In the genomic region with DNA sequence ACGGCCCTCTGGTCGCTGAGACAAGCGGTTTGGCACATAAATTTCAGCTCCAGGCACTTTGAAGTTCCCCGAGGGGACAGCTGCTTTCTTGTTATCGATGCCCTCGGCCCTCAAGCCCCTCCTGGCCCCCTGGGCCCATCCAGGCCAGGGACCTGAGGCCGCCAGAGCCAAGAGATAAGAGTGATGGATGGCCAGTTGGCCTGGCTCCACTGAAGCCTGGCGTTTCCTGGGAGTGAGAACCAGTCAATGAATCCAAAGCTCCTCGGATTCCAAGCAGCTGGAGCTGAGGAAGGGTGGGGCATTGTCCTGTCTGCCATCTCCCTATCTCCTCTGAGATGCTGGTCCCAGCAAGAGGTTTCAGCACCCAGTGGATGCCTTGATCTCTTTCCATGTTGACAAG, we compare ENCODE assay signal across 32 mouse cellular contexts.
DNase-seq lines count a peak whose midpoint lies in the region; ATAC-seq lines count a peak whose summit lies in the region.
"Had no signal": no experiment of that assay in that cellular context is flagged by ENCODE, and none has a peak within 500 bp of the region (broad histone marks: within the 10 kb centered on the region; RNA-seq: fewer than 3 reads in every experiment).

No protein-coding gene starts in this region.

- H3K4me3 ChIP-seq in kidney, embryonic 16.5 days (ENCODE audit: low read length), result no peak overlapping the region
- H3K4me3 ChIP-seq: embryonic facial prominence, embryonic 12.5 days; forebrain, embryonic 15.5 days; hindbrain, embryonic 10.5 days; hindbrain, embryonic 15.5 days; limb, embryonic 12.5 days; liver, embryonic 15.5 days; lung, embryonic 15.5 days; megakaryocyte, embryonic 14.5 days; midbrain, embryonic 13.5 days; neural tube, embryonic 13.5 days had no signal

- DNase-seq in heart, adult 11 months, result peak; percentile 81
- DNase-seq in heart, postnatal 14 days, result no peak
- DNase-seq in kidney, postnatal 4 days, result no peak
- DNase-seq in adrenal gland, postnatal 14 days, result peak; percentile 51
- no peak for DNase-seq in urinary bladder, adult 2 months (ENCODE audit: low spot score)
- no peak for DNase-seq in left cerebral cortex, postnatal 10 days (ENCODE audit: extremely low spot score in 1 of 2, low spot score in 2 of 2)
- DNase-seq: cerebellum, adult 8-10 months; cerebellum, postnatal 25 days; embryo, embryonic 11 days; gastrocnemius, postnatal 25 days; heart, adult 18-20 months; kidney, adult 18-20 months; layer of hippocampus, adult 9-11 months; lung, postnatal 4 days; right cerebral cortex, postnatal 4 days; thymus, adult 18-20 months; thymus, postnatal 25 days had no signal

- intact Hi-C loops in heart, postnatal 14 days (cut with DNase I), result no loop called here
- intact Hi-C loops in left cerebral cortex, postnatal 10 days (cut with DNase I), result no loop called here

- no peak overlapping the region for H3K4me2 ChIP-seq in kidney, embryonic 16.5 days (replicated peaks; ENCODE audit: low read depth, low read length)
- H3K4me2 ChIP-seq: embryonic facial prominence, embryonic 12.5 days; forebrain, embryonic 15.5 days; heart, embryonic 11.5 days; hindbrain, embryonic 15.5 days; limb, embryonic 12.5 days; liver, embryonic 15.5 days; lung, embryonic 15.5 days; midbrain, embryonic 13.5 days; neural tube, embryonic 13.5 days had no signal

- no peaks in the 10 kb centered on the region for H3K9me3 ChIP-seq in kidney, embryonic 16.5 days (ENCODE audit: low read length)
- H3K9me3 ChIP-seq: embryonic facial prominence, embryonic 12.5 days; forebrain, embryonic 15.5 days; hindbrain, embryonic 10.5 days; hindbrain, embryonic 15.5 days; limb, embryonic 12.5 days; liver, embryonic 15.5 days; lung, embryonic 15.5 days; megakaryocyte, embryonic 14.5 days; midbrain, embryonic 13.5 days; neural tube, embryonic 13.5 days had no signal

- peak; percentile 27; the same call in 1 of the 2 replicates for ATAC-seq in kidney, embryonic 16.5 days (ENCODE audit: low FRiP score, low TSS enrichment)
- ATAC-seq: CD4-positive, CD25-positive, alpha-beta regulatory T cell, adult 4 months; forebrain, embryonic 15.5 days; inflammation-experienced regulatory T-cells, adult 6 months; midbrain, embryonic 13.5 days had no signal

- H3K4me1 ChIP-seq in kidney, embryonic 16.5 days (ENCODE audit: insufficient read depth, low read length), result no peaks in the 10 kb centered on the region
- H3K4me1 ChIP-seq: forebrain, embryonic 15.5 days; hindbrain, embryonic 10.5 days; hindbrain, embryonic 15.5 days; liver, embryonic 15.5 days; lung, embryonic 15.5 days; midbrain, embryonic 13.5 days; neural tube, embryonic 13.5 days had no signal

- 12% methylated on average over 9 of the region's 9 CpGs for WGBS in kidney, embryonic 16.5 days

- no peaks in the 10 kb centered on the region for H3K27me3 ChIP-seq in kidney, embryonic 16.5 days (ENCODE audit: insufficient read depth, low read length)
- H3K27me3 ChIP-seq: embryonic facial prominence, embryonic 12.5 days; forebrain, embryonic 15.5 days; hindbrain, embryonic 15.5 days; liver, embryonic 15.5 days; lung, embryonic 15.5 days; midbrain, embryonic 13.5 days; neural tube, embryonic 13.5 days had no signal

- no peaks in the 10 kb centered on the region for H3K36me3 ChIP-seq in kidney, embryonic 16.5 days (ENCODE audit: insufficient read depth, low read length)
- H3K36me3 ChIP-seq: embryonic facial prominence, embryonic 12.5 days; forebrain, embryonic 15.5 days; hindbrain, embryonic 10.5 days; hindbrain, embryonic 15.5 days; limb, embryonic 12.5 days; liver, embryonic 15.5 days; lung, embryonic 15.5 days; midbrain, embryonic 13.5 days; neural tube, embryonic 13.5 days had no signal

- H3K27ac ChIP-seq in kidney, embryonic 16.5 days (ENCODE audit: low read length), result no peak overlapping the region
- H3K27ac ChIP-seq: embryonic facial prominence, embryonic 12.5 days; forebrain, embryonic 15.5 days; hindbrain, embryonic 10.5 days; hindbrain, embryonic 15.5 days; limb, embryonic 12.5 days; liver, embryonic 15.5 days; lung, embryonic 15.5 days; midbrain, embryonic 13.5 days; neural tube, embryonic 13.5 days; stomach, postnatal 0 days had no signal

- H3K9ac ChIP-seq in kidney, embryonic 16.5 days (replicated peaks; ENCODE audit: low read length), result no peak overlapping the region
- H3K9ac ChIP-seq: embryonic facial prominence, embryonic 12.5 days; forebrain, embryonic 15.5 days; hindbrain, embryonic 15.5 days; limb, embryonic 12.5 days; liver, embryonic 15.5 days; lung, embryonic 15.5 days; midbrain, embryonic 13.5 days; neural tube, embryonic 13.5 days had no signal

Comparison
In these comparisons a context has a peak if more than half of its experiments do, and no peak if none do; other contexts are left out.
1. DNase-seq: peak in heart, adult 11 months (single experiment) and adrenal gland, postnatal 14 days (single experiment); none in heart, postnatal 14 days (0 of 2), kidney, postnatal 4 days (0 of 2), urinary bladder, adult 2 months (single experiment) and left cerebral cortex, postnatal 10 days (0 of 2).